Mouse (Mus musculus) ES-E14 (cell line): ENCODE measurements around the gene Mcpt8.
"Not testable (repeated sequence)": the region's sequence is repeated elsewhere in the genome, so short reads cannot be mapped to it uniquely, and the experiment has no call there.

ENCODE experiments used
- CHD2 ChIP-seq: IDR thresholded peaks from 2 replicates; pipeline ENCODE4 v1.6.1; 2014; ENCODE audit warnings: mild to moderate bottlenecking, low read depth, low read length, inconsistent platforms
- MAFK ChIP-seq: IDR thresholded peaks from 2 replicates; pipeline ENCODE4 v1.6.1; 2014; ENCODE audit warnings: mild to moderate bottlenecking, low read depth, low read length, inconsistent platforms; ENCODE audit not compliant: insufficient read depth
- ZNF384 ChIP-seq: IDR thresholded peaks from 2 replicates; pipeline ENCODE4 v1.6.1; 2012; ENCODE audit warnings: low read depth, low read length, inconsistent platforms

- not testable (repeated sequence) for TF ChIP-seq CHD2, ZNF384, MAFK
Observed at GRCm38 (mm10) chr14:56041792-56042191, 43.3 kb downstream of the Mcpt8 start, which contains the start of gene Mcpt2.
